Mouse (Mus musculus) stomach, embryonic 14.5 days (tissue): ENCODE results near the gene Klrb1b. TPM values are rescaled to one million over a fixed set of nuclear protein-coding genes. Genes with fewer than 3 reads are reported as not detected.
A peak's percentile ranks its signal among the peaks of the same experiment; 100 is the strongest.

Experiments used
- ATAC-seq: fragments of 200-750 bp; cut with Nextera tagmentation; 2 replicates; pipeline ENCODE4 v1.8.0; 2017; ENCODE audit warnings: low read depth, moderate TSS enrichment; ENCODE audit not compliant: insufficient number of reproducible peaks, insufficient read depth, low FRiP score
- H3K27ac ChIP-seq: fragments of 300-500 bp; sonication (generic); 2 replicates; pipeline ENCODE4 v1.5.1; 2014; ENCODE audit warnings: mild to moderate bottlenecking, low read length, moderate library complexity, mixed read lengths
- H3K27me3 ChIP-seq: fragments of 300-500 bp; sonication (generic); 2 replicates; pipeline ENCODE4 v1.6.1; 2014; ENCODE audit warnings: low read length, control low read depth, mixed read lengths; ENCODE audit not compliant: control insufficient read depth, insufficient read depth
- H3K36me3 ChIP-seq: fragments of 300-500 bp; sonication (generic); 2 replicates; pipeline ENCODE4 v1.6.1; 2014; ENCODE audit warnings: mild to moderate bottlenecking, control low read depth, low read length, moderate library complexity, mixed read lengths; ENCODE audit not compliant: control insufficient read depth, insufficient read depth
- H3K4me1 ChIP-seq: fragments of 300-500 bp; sonication (generic); 2 replicates; pipeline ENCODE4 v1.6.1; 2014; ENCODE audit warnings: low read length, control low read depth, mixed read lengths; ENCODE audit not compliant: control insufficient read depth, insufficient read depth
- H3K4me2 ChIP-seq: fragments of 300-500 bp; sonication (generic); replicated peaks from 2 replicates; pipeline ENCODE4 v1.6.1; 2014; ENCODE audit warnings: low read depth, low read length, control low read depth
- H3K4me3 ChIP-seq: fragments of 300-500 bp; sonication (generic); 2 replicates; pipeline ENCODE4 v1.5.1; 2014; ENCODE audit warnings: low read depth, low read length, control low read depth
- H3K9ac ChIP-seq: fragments of 300-500 bp; sonication (generic); replicated peaks from 2 replicates; pipeline ENCODE4 v1.6.1; 2014; ENCODE audit warnings: low read depth, mild to moderate bottlenecking, control low read depth, low read length, moderate library complexity, mixed read lengths
- H3K9me3 ChIP-seq: fragments of 300-500 bp; sonication (generic); 2 replicates; pipeline ENCODE4 v1.6.1; 2016; ENCODE audit warnings: low read depth, low read length, control low read depth; ENCODE audit not compliant: control insufficient read depth
- WGBS: fragments of 180-500 bp; shearing (Covaris S2); extraction: QIAGEN DNeasy Blood & Tissue Kit; methylation state at CpG from one replicate; pipeline ENCODE4 v1.1.7; 2014; 5-methylcytosine and 5-hydroxymethylcytosine counted together
- polyA plus RNA-seq: library from polyadenylated mRNA; unstranded; fragments of >200 nt; fragmentation: Nextera tagmentation; extraction: Ambion mirVana; gene quantifications from 2 replicates; pipeline ENCODE4 v1.2.1, GENCODE M21; 2014

Gene Klrb1b
- polyA plus RNA-seq, 1 experiment from 2014 or later: 0.29 TPM

- ATAC-seq: peak; percentile 56
- no peaks in the 10 kb centered on the region; the same call in 1 of the 2 replicates for H3K4me1 ChIP-seq
- H3K4me2 ChIP-seq: peak overlapping the region; percentile 46
- H3K27me3 ChIP-seq: no peaks in the 10 kb centered on the region
- H3K27ac ChIP-seq: peak overlapping the region; percentile 97
- peak overlapping the region; percentile 67 for H3K4me3 ChIP-seq
- H3K9me3 ChIP-seq: no peaks in the 10 kb centered on the region
- no peaks in the 10 kb centered on the region for H3K36me3 ChIP-seq
- H3K9ac ChIP-seq: peak overlapping the region; percentile 77
- under 1% methylated on average over 49 of the region's 49 CpGs for WGBS
Measured at GRCm38 (mm10) chr6:128838342-128839265, 12.5 kb upstream of the Klrb1b start.

GRCm38 (mm10) chr6:128837454-128838341 is 11.6 kb upstream of the Klrb1b start:
- 3% methylated on average over 14 of the region's 14 CpGs for whole genome bisulfite sequencing
- Histone ChIP-seq H3K27ac (peak overlapping the region; percentile 97), H3K36me3 (no peaks in the 10 kb centered on the region), H3K9ac (peak overlapping the region; percentile 40), H3K4me3 (peak overlapping the region; percentile 67), H3K27me3 (no peaks in the 10 kb centered on the region), H3K9me3 (no peaks in the 10 kb centered on the region), H3K4me2 (peak overlapping the region; percentile 46), H3K4me1 (no peaks in the 10 kb centered on the region; the same call in 1 of the 2 replicates)
- no peak for ATAC-seq

GRCm38 (mm10) chr6:128836955-128837334 is 10.8 kb upstream of the Klrb1b start:
- H3K9ac ChIP-seq: no peak overlapping the region
- no peaks in the 10 kb centered on the region for H3K36me3 ChIP-seq
- H3K27me3 ChIP-seq: no peaks in the 10 kb centered on the region
- no peak for ATAC-seq
- H3K4me1 ChIP-seq: no peaks in the 10 kb centered on the region; the same call in 1 of the 2 replicates
- H3K27ac ChIP-seq: peak overlapping the region; percentile 97; the same call in 1 of the 2 replicates
- 86% methylated on average over 6 of the region's 6 CpGs for whole genome bisulfite sequencing
- peak overlapping the region; percentile 67; the same call in 1 of the 2 replicates for H3K4me3 ChIP-seq
- no peaks in the 10 kb centered on the region for H3K9me3 ChIP-seq
- H3K4me2 ChIP-seq: peak overlapping the region; percentile 46

- ATAC-seq: no peak
- no peaks in the 10 kb centered on the region; the same call in 1 of the 2 replicates for H3K4me1 ChIP-seq
Measured at GRCm38 (mm10) chr6:128836191-128836954, 10.2 kb upstream of the Klrb1b start.

GRCm38 (mm10) chr6:128835571-128835970 is 9.4 kb upstream of the Klrb1b start:
- Histone ChIP-seq H3K27ac (no peak overlapping the region), H3K9ac (no peak overlapping the region), H3K4me2 (no peak overlapping the region), H3K27me3 (no peaks in the 10 kb centered on the region), H3K36me3 (no peaks in the 10 kb centered on the region), H3K4me1 (no peaks in the 10 kb centered on the region; the same call in 1 of the 2 replicates), H3K4me3 (no peak overlapping the region), H3K9me3 (no peaks in the 10 kb centered on the region)
- ATAC-seq: no peak
- WGBS: 74% methylated on average over 4 of the region's 4 CpGs

More at GRCm38 (mm10) chr6:128836191-128836954, 10.2 kb upstream of the Klrb1b start:
- Histone ChIP-seq H3K4me2 (no peak overlapping the region), H3K9me3 (no peaks in the 10 kb centered on the region), H3K27ac (no peak overlapping the region), H3K36me3 (no peaks in the 10 kb centered on the region), H3K4me3 (no peak overlapping the region), H3K27me3 (no peaks in the 10 kb centered on the region), H3K9ac (no peak overlapping the region)
- 78% methylated on average over 8 of the region's 8 CpGs for WGBS

- WGBS: 82% methylated on average over 10 of the region's 10 CpGs
- H3K27ac ChIP-seq: no peak overlapping the region
- no peaks in the 10 kb centered on the region for H3K4me1 ChIP-seq
- H3K27me3 ChIP-seq: no peaks in the 10 kb centered on the region
- no peak overlapping the region for H3K4me2 ChIP-seq
- H3K36me3 ChIP-seq: no peaks in the 10 kb centered on the region
- no peak overlapping the region for H3K4me3 ChIP-seq
- ATAC-seq: no peak
- H3K9ac ChIP-seq: no peak overlapping the region
- no peaks in the 10 kb centered on the region for H3K9me3 ChIP-seq
Measured at GRCm38 (mm10) chr6:128833046-128833445, 6.9 kb upstream of the Klrb1b start.

- H3K9me3 ChIP-seq: no peaks in the 10 kb centered on the region
- no peaks in the 10 kb centered on the region for H3K4me1 ChIP-seq
- H3K36me3 ChIP-seq: no peaks in the 10 kb centered on the region
- H3K27ac ChIP-seq: no peak overlapping the region
- WGBS: 57% methylated on average over 4 of the region's 4 CpGs
- ATAC-seq: no peak
- H3K4me3 ChIP-seq: no peak overlapping the region
- H3K9ac ChIP-seq: no peak overlapping the region
- no peaks in the 10 kb centered on the region for H3K27me3 ChIP-seq
- H3K4me2 ChIP-seq: no peak overlapping the region
Measured at GRCm38 (mm10) chr6:128829837-128830236, 3.7 kb upstream of the Klrb1b start.

GRCm38 (mm10) chr6:128826781-128827180 is 650 bp upstream of the Klrb1b start:
- H3K4me2 ChIP-seq: no peak overlapping the region
- no peaks in the 10 kb centered on the region for H3K4me1 ChIP-seq
- H3K36me3 ChIP-seq: no peaks in the 10 kb centered on the region
- no peaks in the 10 kb centered on the region for H3K27me3 ChIP-seq
- no peak overlapping the region for H3K9ac ChIP-seq
- H3K4me3 ChIP-seq: no peak overlapping the region
- H3K9me3 ChIP-seq: no peaks in the 10 kb centered on the region
- WGBS: 85% methylated on average over 3 of the region's 3 CpGs
- no peak for ATAC-seq
- H3K27ac ChIP-seq: no peak overlapping the region
